Mouse (Mus musculus) left cerebral cortex, postnatal 4 days (tissue): ENCODE measurements around the gene Sytl1. TPM values are rescaled to one million over a fixed set of nuclear protein-coding genes. Genes with fewer than 3 reads are reported as not detected.

ENCODE experiments used
- DNase-seq: peaks from one replicate; pipeline ENCODE4 v3.0.0-alpha.2; 2022
- intact Hi-C: fragments of 180-260 bp; cut with DNase I; formaldehyde crosslinking; loops from one replicate; pipeline ENCODE4 v1.15.1; 2025
- total RNA-seq, 2 experiments: library from RNA; stranded (reverse); gene quantifications; 2 replicates each; pipeline ENCODE4 v1.2.3; 2021

The Sytl1 gene
- total RNA-seq, result under 1 TPM; 0.42 to 0.44 TPM

- no peak for DNase-seq
Observed at GRCm38 (mm10) chr4:133262882-133263281, at the start of gene Sytl1. TSS of gene Sytl1 (minus strand) at chr4:133263113.

GRCm38 (mm10) chr4:133309948-133310347 lies 47.0 kb upstream of the Sytl1 start:
- DNase-seq, result peak; percentile 90
- intact Hi-C loops, result loop anchor here (2.0 kb wide), 1 partner anchor 141 kb away; no protein-coding TSS in a partner anchor

More at GRCm38 (mm10) chr4:133262882-133263281, at the start of gene Sytl1:
- intact Hi-C loops, result no loop called here

- peak; percentile 54 for DNase-seq
- intact Hi-C loops, result no loop called here
Observed at GRCm38 (mm10) chr4:133307331-133307730, 44.4 kb upstream of the Sytl1 start.

GRCm38 (mm10) chr4:133305825-133306224 lies 42.9 kb upstream of the Sytl1 start:
- no peak for DNase-seq
- intact Hi-C loops, result no loop called here

- intact Hi-C loops, result no loop called here
- DNase-seq, result no peak
Observed at GRCm38 (mm10) chr4:133304770-133305169, 41.9 kb upstream of the Sytl1 start.

- intact Hi-C loops, result loop anchor here (2.0 kb wide), 1 partner anchor 292 kb away; the partner anchor contains the start of gene Ahdc1
- DNase-seq, result no peak
Observed at GRCm38 (mm10) chr4:133302668-133303067, 39.8 kb upstream of the Sytl1 start.

- intact Hi-C loops, result loop anchor here (2.0 kb wide), 1 partner anchor 291 kb away; the partner anchor contains the start of gene Ahdc1
- peak; percentile 91 for DNase-seq
Observed at GRCm38 (mm10) chr4:133301802-133302201, 38.9 kb upstream of the Sytl1 start.

GRCm38 (mm10) chr4:133300421-133300820 lies 37.5 kb upstream of the Sytl1 start:
- DNase-seq, result peak; percentile 48
- intact Hi-C loops, result no loop called here

GRCm38 (mm10) chr4:133299701-133300100 lies 36.8 kb upstream of the Sytl1 start:
- peak; percentile 96 for DNase-seq
- intact Hi-C loops, result loop anchor here (5.0 to 10.0 kb wide), 2 partner anchors 82 to 355 kb away; no protein-coding TSS in a partner anchor

- intact Hi-C loops, result loop anchor here (5.0 to 10.0 kb wide), 2 partner anchors 81 to 354 kb away; no protein-coding TSS in a partner anchor
- DNase-seq, result peak; percentile 95
Observed at GRCm38 (mm10) chr4:133298516-133299365, 35.8 kb upstream of the Sytl1 start.

GRCm38 (mm10) chr4:133297801-133298238 lies 34.9 kb upstream of the Sytl1 start:
- DNase-seq, result peak; percentile 97

GRCm38 (mm10) chr4:133297360-133297759 lies 34.4 kb upstream of the Sytl1 start:
- intact Hi-C loops, result loop anchor here (5.0 to 10.0 kb wide), 2 partner anchors 80 to 353 kb away; no protein-coding TSS in a partner anchor
- DNase-seq, result no peak

More at GRCm38 (mm10) chr4:133297801-133298238, 34.9 kb upstream of the Sytl1 start:
- intact Hi-C loops, result loop anchor here (5.0 to 10.0 kb wide), 2 partner anchors 81 to 353 kb away; no protein-coding TSS in a partner anchor

GRCm38 (mm10) chr4:133294084-133294483 lies 31.2 kb upstream of the Sytl1 start:
- intact Hi-C loops, result loop anchor here (10.0 kb wide), 1 partner anchor 349 kb away; no protein-coding TSS in a partner anchor
- DNase-seq, result no peak

- intact Hi-C loops, result loop anchor here (10.0 kb wide), 1 partner anchor 348 kb away; no protein-coding TSS in a partner anchor
- DNase-seq, result peak; percentile 32
Observed at GRCm38 (mm10) chr4:133292901-133293843, 30.3 kb upstream of the Sytl1 start.

- intact Hi-C loops, result loop anchor here (10.0 kb wide), 1 partner anchor 348 kb away; no protein-coding TSS in a partner anchor
- no peak for DNase-seq
Observed at GRCm38 (mm10) chr4:133292405-133292804, 29.5 kb upstream of the Sytl1 start.

GRCm38 (mm10) chr4:133291255-133291654 lies 28.3 kb upstream of the Sytl1 start:
- DNase-seq, result no peak
- intact Hi-C loops, result loop anchor here (10.0 kb wide), 1 partner anchor 346 kb away; no protein-coding TSS in a partner anchor

GRCm38 (mm10) chr4:133286476-133287077 lies 23.7 kb upstream of the Sytl1 start:
- DNase-seq, result no peak
- intact Hi-C loops, result no loop called here

- intact Hi-C loops, result no loop called here
Observed at GRCm38 (mm10) chr4:133285950-133286349, 23.0 kb upstream of the Sytl1 start.

GRCm38 (mm10) chr4:133285299-133285698 lies 22.4 kb upstream of the Sytl1 start:
- DNase-seq, result no peak
- intact Hi-C loops, result no loop called here

More at GRCm38 (mm10) chr4:133285950-133286349, 23.0 kb upstream of the Sytl1 start:
- DNase-seq, result no peak

- intact Hi-C loops, result no loop called here
- DNase-seq, result no peak
Observed at GRCm38 (mm10) chr4:133282656-133283055, 19.7 kb upstream of the Sytl1 start.
